Mouse (Mus musculus): ENCODE results near the gene Gabra5. TPM values are rescaled to one million over a fixed set of nuclear protein-coding genes. Genes with fewer than 3 reads are reported as not detected.

Gabra5 gene
- polyA plus RNA-seq (2015; fragmentation: Nextera tagmentation; extraction: Ambion mirVana) = 14.5 and 15.2 TPM in 2 replicates

DNA sequence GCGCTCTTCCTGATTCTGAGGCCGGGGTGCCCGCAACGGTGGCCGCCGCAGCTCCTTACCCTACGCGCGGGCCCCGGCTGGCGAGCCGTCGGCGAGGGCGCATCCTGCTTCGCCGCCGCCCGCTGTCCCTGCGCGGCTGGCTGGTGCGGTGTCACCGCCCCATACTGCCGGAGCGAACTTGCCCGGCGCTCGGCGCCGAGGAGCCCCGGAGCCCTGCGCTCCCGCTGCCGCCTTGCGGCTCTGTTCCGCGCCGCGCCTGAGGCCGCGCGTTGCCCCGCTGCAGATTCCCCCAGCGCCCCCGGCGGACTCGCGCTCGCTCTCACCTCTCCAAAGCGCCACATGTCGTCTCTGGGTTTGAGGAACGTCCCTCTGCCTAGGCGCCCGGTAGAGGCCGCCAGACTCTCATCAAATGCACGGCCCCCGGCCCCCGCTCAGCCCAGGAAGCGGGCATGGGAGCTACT lies at the start of gene Gabra5:
Gene Gabra5 (minus strand): TSS at position 379 of the 461 bp plus-strand sequence.
- ATAC-seq (ENCODE audit: low read depth) = peak; percentile 90
- WGBS = 1% methylated on average over 59 of the region's 59 CpGs
- peaks cover 8% of the 10 kb centered on the region; the same call in 1 of the 2 replicates for H3K4me1 ChIP-seq (replicated peaks)
- peak within 1 kb of the TSS; percentile 57 for H3K4me3 ChIP-seq
- H3K36me3 ChIP-seq = no peaks in the 10 kb centered on the region
- peak within 1 kb of the TSS; percentile 71 for H3K9ac ChIP-seq
- no peak within 1 kb of the TSS; the same call in 1 of the 2 replicates for H3K27ac ChIP-seq (replicated peaks)
- no peaks in the 10 kb centered on the region for H3K9me3 ChIP-seq
- peaks cover 56% of the 10 kb centered on the region for H3K27me3 ChIP-seq
- peak within 1 kb of the TSS; percentile 77 for H3K4me2 ChIP-seq

DNA sequence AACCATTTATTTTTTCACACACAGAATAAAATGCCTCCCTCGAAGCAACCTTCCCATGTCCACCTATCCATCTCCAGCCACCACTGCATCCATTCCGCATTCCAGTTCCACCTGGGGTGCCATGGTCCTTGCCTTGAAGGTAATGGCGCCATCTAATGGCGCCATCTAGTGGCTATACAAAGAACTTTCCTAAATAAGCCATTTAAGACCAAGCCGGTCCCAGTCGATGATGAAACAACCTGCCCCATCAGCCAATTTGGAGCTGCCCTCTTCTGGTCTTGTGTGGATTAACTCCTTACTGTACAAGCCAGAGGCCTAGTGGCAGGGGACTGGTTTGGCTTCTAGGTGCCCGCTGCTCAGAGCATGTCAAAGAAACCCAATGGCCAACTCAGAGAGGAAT lies 28.7 kb upstream of the Gabra5 start:
- Histone ChIP-seq H3K9ac (no peak overlapping the region), H3K27me3 (no peaks in the 10 kb centered on the region), H3K4me2 (no peak overlapping the region), H3K27ac (replicated peaks) (no peak overlapping the region), H3K4me3 (no peak overlapping the region), H3K9me3 (no peaks in the 10 kb centered on the region), H3K4me1 (replicated peaks) (no peaks in the 10 kb centered on the region), H3K36me3 (no peaks in the 10 kb centered on the region)
- ATAC-seq (ENCODE audit: low read depth) = no peak
- WGBS = 21% methylated on average over 7 of the region's 7 CpGs

DNA sequence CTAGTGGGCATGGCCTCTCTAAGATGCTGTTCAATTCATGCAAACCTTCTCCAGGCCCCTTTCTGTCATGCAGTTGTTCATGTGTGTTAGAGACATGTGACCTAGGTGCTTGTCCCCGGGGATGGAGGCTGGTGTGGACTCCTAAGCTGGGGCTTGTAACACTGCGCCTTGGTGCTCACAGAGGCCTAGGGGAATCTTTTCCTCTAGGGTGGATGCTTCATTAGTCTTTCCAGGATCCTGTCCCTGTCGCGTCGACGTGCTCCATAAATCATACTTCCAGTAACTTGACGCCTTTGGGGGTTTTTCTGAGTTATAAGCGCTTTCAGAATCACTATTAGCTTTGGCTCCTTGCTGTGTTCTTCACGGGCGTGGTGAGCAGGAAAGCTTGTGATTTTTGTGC lies 22.8 kb upstream of the Gabra5 start:
- H3K27me3 ChIP-seq = no peaks in the 10 kb centered on the region
- H3K9ac ChIP-seq = no peak overlapping the region
- H3K9me3 ChIP-seq = no peaks in the 10 kb centered on the region
- H3K36me3 ChIP-seq = no peaks in the 10 kb centered on the region
- no peak overlapping the region for H3K27ac ChIP-seq (replicated peaks)
- H3K4me2 ChIP-seq = no peak overlapping the region
- H3K4me1 ChIP-seq (replicated peaks) = no peaks in the 10 kb centered on the region
- H3K4me3 ChIP-seq = no peak overlapping the region
- ATAC-seq (ENCODE audit: low read depth) = no peak
- 71% methylated on average over 10 of the region's 10 CpGs for WGBS

DNA sequence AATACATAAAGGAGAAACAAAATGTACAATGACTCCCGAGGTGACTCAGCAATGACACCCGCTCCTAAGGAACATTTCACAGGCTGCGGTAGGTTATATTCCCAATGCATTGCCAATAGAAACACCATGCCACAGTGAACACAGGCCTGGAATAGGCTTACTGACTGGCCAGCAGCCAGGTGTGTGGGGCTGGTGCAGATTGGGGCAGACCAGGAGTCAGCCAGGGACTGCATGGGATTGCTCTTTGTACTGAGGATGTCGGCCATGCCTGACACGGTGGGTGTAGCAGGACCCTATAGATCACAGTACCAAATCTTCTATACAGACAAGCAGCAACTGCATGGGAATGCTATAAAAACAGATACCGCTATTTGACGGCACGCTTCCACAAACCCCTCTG lies 20.1 kb upstream of the Gabra5 start:
- H3K4me2 ChIP-seq = no peak overlapping the region
- no peak overlapping the region for H3K9ac ChIP-seq
- H3K4me1 ChIP-seq (replicated peaks) = no peaks in the 10 kb centered on the region
- WGBS = 84% methylated on average over 8 of the region's 8 CpGs
- H3K27ac ChIP-seq (replicated peaks) = no peak overlapping the region
- no peaks in the 10 kb centered on the region for H3K9me3 ChIP-seq
- no peak for ATAC-seq (ENCODE audit: low read depth)
- H3K27me3 ChIP-seq = no peaks in the 10 kb centered on the region
- H3K4me3 ChIP-seq = no peak overlapping the region
- no peaks in the 10 kb centered on the region for H3K36me3 ChIP-seq

DNA sequence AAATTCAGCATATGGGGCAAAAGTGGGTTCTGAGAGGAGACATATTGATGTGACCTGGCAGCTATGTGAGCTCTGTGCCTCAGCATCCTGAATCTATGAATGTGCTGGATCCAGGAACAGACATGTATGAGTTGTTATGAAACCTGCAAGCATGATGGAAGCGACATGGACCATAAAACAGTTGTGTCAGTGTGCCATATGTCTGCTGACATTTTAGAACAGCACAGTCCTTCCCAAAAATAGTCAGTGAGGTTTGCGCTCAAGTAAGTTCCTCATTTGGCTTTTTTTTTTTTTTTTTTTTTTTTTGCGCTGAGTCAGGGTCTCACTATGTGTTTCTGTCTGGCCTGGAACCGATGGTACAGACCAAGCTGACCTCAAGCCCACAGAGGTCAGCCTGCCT lies 19.6 kb upstream of the Gabra5 start:
- Histone ChIP-seq H3K9ac (no peak overlapping the region), H3K36me3 (no peaks in the 10 kb centered on the region), H3K4me3 (no peak overlapping the region), H3K9me3 (no peaks in the 10 kb centered on the region), H3K27ac (replicated peaks) (no peak overlapping the region), H3K4me1 (replicated peaks) (no peaks in the 10 kb centered on the region), H3K4me2 (no peak overlapping the region), H3K27me3 (no peaks in the 10 kb centered on the region)
- 88% methylated on average over 4 of the region's 4 CpGs for WGBS
- no peak for ATAC-seq (ENCODE audit: low read depth)

DNA sequence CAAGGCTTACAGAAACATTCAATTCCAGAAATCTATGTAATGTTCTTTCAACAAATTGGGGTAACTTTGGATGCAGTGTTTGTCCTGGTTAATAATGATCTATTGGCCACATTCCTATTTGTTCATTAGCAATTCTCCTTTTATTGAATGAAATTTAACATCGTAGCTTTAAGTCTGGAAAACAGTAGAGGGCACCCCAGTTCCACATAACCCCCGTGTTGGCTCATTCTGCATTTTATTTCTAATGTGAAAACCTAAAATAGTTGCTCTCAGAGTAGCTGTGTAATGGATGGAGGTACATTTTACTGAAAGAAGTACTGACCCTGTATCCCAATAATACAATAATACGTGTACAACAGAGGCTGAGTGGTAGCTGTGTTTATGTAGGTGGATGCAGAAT lies 3.1 kb upstream of the Gabra5 start:
- Histone ChIP-seq H3K4me1 (replicated peaks) (peaks cover 8% of the 10 kb centered on the region; the same call in 1 of the 2 replicates), H3K4me2 (no peak overlapping the region), H3K27ac (replicated peaks) (no peak overlapping the region), H3K4me3 (no peak overlapping the region), H3K36me3 (no peaks in the 10 kb centered on the region), H3K9me3 (no peaks in the 10 kb centered on the region), H3K27me3 (peaks cover 39% of the 10 kb centered on the region), H3K9ac (no peak overlapping the region)
- no peak for ATAC-seq (ENCODE audit: low read depth)
- WGBS = 38% methylated on average over 3 of the region's 3 CpGs

DNA sequence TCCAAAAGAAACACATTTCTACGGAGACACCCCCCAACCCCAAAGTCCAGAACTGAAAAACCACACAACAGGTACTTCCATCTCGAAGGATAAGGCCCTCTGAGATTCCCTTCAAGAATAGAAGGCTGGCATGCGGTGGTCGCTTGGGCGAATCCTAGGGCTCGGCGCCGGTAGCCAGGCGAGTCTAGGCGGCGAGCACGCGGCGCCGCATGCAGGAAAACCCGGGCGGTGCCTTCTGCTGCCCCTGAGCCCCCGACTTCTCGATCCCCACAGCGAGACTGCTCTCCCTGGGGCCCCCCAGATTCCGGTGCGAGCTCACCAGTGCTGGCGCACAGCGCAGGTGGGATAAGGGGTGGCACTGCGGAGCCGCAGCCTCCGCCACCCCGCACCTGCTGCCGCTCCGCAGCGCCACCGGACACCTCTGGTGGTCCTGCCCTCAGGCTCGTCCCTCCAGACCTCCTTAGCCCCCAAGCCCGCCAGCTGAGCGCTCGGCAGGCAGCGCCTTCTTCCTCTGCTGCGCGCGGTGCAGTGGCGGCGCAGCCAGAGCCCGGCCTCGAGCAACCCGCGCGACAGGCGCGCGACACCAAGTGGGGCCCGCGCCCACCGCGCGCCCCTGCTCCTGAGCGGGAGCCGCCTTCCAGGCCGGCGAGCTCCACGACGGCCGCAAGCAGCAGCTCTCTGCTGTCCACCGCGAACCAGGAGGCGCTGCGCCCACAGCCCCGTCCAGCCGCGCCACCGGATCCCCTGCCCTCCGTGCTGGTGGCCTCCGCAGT lies 813 bp downstream of the Gabra5 start:
- peaks cover 8% of the 10 kb centered on the region; the same call in 1 of the 2 replicates for H3K4me1 ChIP-seq (replicated peaks)
- H3K36me3 ChIP-seq = no peaks in the 10 kb centered on the region
- peak; percentile 86 for ATAC-seq (ENCODE audit: low read depth)
- peak overlapping the region; percentile 57 for H3K4me3 ChIP-seq
- H3K9me3 ChIP-seq = no peaks in the 10 kb centered on the region
- no peak overlapping the region; the same call in 1 of the 2 replicates for H3K27ac ChIP-seq (replicated peaks)
- H3K9ac ChIP-seq = peak overlapping the region; percentile 71
- H3K4me2 ChIP-seq = peak overlapping the region; percentile 77
- peaks cover 56% of the 10 kb centered on the region for H3K27me3 ChIP-seq
- 1% methylated on average over 72 of the region's 72 CpGs for WGBS

DNA sequence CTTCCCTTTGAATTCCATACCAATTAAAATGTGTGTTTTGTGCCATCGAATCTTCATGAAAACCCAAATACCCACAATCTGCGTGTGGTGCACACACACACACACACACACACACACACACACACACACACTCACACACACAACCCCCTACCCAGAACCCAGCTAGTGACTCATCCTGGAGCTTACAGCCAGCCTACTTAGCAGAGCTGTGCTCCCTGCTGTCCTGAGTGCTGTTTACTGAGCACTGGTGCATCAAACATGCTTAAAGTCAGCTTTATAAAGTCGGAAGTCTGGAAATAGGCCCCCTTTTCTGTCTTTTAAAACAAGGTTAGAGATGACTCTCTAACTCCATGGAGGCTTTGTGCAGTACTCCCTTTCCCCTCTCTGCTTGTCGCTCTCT lies 7.0 kb downstream of the Gabra5 start:
- no peak for ATAC-seq (ENCODE audit: low read depth)
- 75% methylated on average over 4 of the region's 4 CpGs for WGBS
- Histone ChIP-seq H3K9ac (no peak overlapping the region), H3K9me3 (no peaks in the 10 kb centered on the region), H3K27me3 (peaks cover 15% of the 10 kb centered on the region), H3K4me3 (no peak overlapping the region), H3K4me2 (no peak overlapping the region), H3K27ac (replicated peaks) (no peak overlapping the region), H3K36me3 (no peaks in the 10 kb centered on the region), H3K4me1 (replicated peaks) (no peaks in the 10 kb centered on the region)

DNA sequence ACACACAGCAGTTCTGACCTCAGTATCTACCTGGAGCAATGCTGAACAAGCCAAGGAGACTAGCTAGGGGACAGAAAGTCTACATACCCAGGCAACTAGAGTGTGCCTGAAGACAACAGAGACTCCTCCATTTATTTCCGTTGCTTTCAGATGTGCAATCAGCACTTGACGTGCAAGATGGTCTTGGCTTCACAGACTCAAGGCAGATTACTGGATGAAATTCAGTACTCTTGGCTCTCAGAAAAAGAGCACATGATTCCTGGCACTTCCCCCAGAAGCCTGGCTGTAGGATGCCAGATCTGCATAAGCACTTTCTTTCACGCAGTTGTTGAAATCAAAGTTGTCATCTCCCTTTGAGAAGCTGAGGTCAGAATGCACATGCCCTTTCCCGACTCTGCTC lies 18.1 kb downstream of the Gabra5 start:
- H3K27ac ChIP-seq (replicated peaks) = no peak overlapping the region
- no peaks in the 10 kb centered on the region for H3K36me3 ChIP-seq
- H3K27me3 ChIP-seq = no peaks in the 10 kb centered on the region
- no peak overlapping the region for H3K4me2 ChIP-seq
- no peaks in the 10 kb centered on the region for H3K4me1 ChIP-seq (replicated peaks)
- ATAC-seq (ENCODE audit: low read depth) = no peak
- no peak overlapping the region for H3K9ac ChIP-seq
- no peaks in the 10 kb centered on the region for H3K9me3 ChIP-seq
- H3K4me3 ChIP-seq = no peak overlapping the region
- WGBS = 79% methylated on average over 4 of the region's 4 CpGs

DNA sequence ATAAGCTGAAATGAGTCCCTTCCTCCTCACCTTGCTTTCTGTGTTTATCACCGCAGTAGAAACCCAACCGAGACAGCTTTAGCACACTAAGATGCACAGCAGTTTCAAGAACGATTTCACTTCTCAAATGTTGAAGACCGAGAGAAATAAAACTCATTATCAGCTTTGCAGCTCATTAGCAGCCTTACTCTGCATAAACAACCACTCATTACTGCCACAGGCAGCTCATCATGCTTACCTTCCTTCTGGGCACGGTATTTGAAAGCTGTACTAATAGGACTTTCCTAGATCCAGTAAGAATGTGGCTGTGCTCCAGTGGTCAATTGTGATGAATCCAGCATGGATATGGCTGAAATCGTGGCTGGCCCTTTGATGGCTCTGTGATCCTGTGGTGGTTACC lies 23.0 kb downstream of the Gabra5 start:
- Histone ChIP-seq H3K27ac (replicated peaks) (no peak overlapping the region), H3K36me3 (no peaks in the 10 kb centered on the region), H3K4me1 (replicated peaks) (no peaks in the 10 kb centered on the region), H3K27me3 (no peaks in the 10 kb centered on the region), H3K4me3 (no peak overlapping the region), H3K9me3 (no peaks in the 10 kb centered on the region), H3K9ac (no peak overlapping the region), H3K4me2 (no peak overlapping the region)
- no peak for ATAC-seq (ENCODE audit: low read depth)
- 73% methylated on average over 6 of the region's 6 CpGs for WGBS

DNA sequence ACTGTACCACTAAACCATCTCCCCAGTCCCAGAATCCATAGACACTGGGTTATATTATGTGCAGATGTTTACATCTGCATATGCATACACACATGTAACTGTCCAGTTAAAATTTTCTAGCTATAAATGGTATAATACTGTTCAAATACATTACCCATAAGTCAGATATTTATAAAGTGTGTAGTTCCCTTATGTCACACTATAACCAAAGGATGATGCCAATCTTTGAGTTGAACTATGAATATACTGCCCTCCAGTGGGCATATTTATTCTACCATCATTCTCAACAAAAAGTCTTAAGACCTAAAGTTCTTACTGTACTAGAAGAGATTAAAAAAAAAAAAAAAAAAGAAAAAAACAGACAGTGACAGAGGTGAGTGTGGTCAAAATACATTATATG lies 27.0 kb downstream of the Gabra5 start:
- Histone ChIP-seq H3K4me1 (replicated peaks) (no peaks in the 10 kb centered on the region), H3K9me3 (no peaks in the 10 kb centered on the region), H3K9ac (no peak overlapping the region), H3K4me2 (no peak overlapping the region), H3K36me3 (no peaks in the 10 kb centered on the region), H3K27me3 (no peaks in the 10 kb centered on the region), H3K4me3 (no peak overlapping the region), H3K27ac (replicated peaks) (no peak overlapping the region)
- no peak for ATAC-seq (ENCODE audit: low read depth)

DNA sequence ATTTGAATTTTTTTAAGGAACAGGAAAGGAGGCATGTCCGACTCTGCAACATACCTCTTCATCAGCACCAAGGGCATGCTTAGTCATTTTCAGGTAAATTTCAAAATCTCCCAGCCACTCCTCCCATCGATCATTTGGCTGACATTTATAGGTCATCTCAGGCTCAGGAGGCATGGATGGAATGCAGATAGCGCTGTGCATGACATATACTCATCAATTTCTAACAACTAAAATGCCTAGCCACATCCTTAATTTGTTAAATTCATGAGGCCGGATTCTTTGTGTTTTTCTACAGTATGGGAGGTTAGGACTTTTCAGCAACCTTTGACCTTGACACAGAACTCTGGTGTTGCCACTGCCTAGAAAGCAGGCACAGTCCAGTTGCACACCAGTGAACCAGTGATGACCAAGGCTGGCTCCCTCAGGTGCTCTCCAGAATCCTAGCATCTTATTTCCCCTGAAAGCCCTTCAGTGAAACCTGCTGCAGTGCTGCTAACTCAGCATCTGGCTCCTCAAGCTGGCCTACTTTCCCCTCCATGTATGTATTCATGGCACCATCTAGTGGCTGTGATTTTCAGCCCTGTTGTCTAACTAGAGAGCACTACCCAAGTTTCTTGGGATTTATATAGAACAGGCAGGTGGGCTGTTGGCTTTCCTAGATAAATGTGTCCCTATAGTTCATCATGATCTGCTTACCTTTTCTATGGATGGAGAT lies 35.9 kb downstream of the Gabra5 start:
- H3K36me3 ChIP-seq = no peaks in the 10 kb centered on the region
- H3K9me3 ChIP-seq = no peaks in the 10 kb centered on the region
- no peaks in the 10 kb centered on the region for H3K27me3 ChIP-seq
- no peaks in the 10 kb centered on the region for H3K4me1 ChIP-seq (replicated peaks)
- WGBS = 83% methylated on average over 4 of the region's 4 CpGs
- H3K4me2 ChIP-seq = no peak overlapping the region
- ATAC-seq (ENCODE audit: low read depth) = peak; percentile 87
- H3K9ac ChIP-seq = no peak overlapping the region
- no peak overlapping the region for H3K4me3 ChIP-seq
- H3K27ac ChIP-seq (replicated peaks) = no peak overlapping the region

Measured in neural tube, embryonic 13.5 days (tissue).